Mouse (Mus musculus) small intestine, adult 2 months (tissue): ENCODE measurements around the gene Gbp4. TPM values are rescaled to one million over a fixed set of nuclear protein-coding genes. Genes with fewer than 3 reads are reported as not detected.
"Not testable (repeated sequence)": the region's sequence is repeated elsewhere in the genome, so short reads cannot be mapped to it uniquely, and the experiment has no call there.

Experiments
- H3K27ac ChIP-seq: fragments of 200-500 bp; 2 replicates; pipeline ENCODE4 v1.5.1; 2012; ENCODE audit warnings: low read depth, low read length, control low read depth, inconsistent platforms; ENCODE audit not compliant: insufficient read depth
- H3K27me3 ChIP-seq: fragments of 200-500 bp; 2 replicates; pipeline ENCODE4 v1.6.1; 2012; ENCODE audit warnings: mild to moderate bottlenecking, moderate library complexity, low read length, inconsistent platforms; ENCODE audit not compliant: control insufficient read depth, insufficient read depth
- H3K36me3 ChIP-seq: fragments of 200-500 bp; 2 replicates; pipeline ENCODE4 v1.6.1; 2012; ENCODE audit warnings: mild to moderate bottlenecking, low read length, control low read depth, inconsistent platforms; ENCODE audit not compliant: control insufficient read depth, insufficient read depth
- H3K4me1 ChIP-seq: fragments of 200-500 bp; 2 replicates; pipeline ENCODE4 v1.6.1; 2012; ENCODE audit warnings: low read length, inconsistent platforms, mixed read lengths; ENCODE audit not compliant: control insufficient read depth, insufficient read depth, insufficient read length
- H3K4me3 ChIP-seq: fragments of 200-500 bp; 2 replicates; pipeline ENCODE4 v1.5.1; 2012; ENCODE audit warnings: low read depth, mild to moderate bottlenecking, control low read depth, inconsistent platforms, low read length, moderate library complexity
- CTCF ChIP-seq: fragments of 200-500 bp; IDR thresholded peaks from 2 replicates; pipeline ENCODE4 v1.5.1; 2012; ENCODE audit warnings: low read depth, mild to moderate bottlenecking, control low read depth, inconsistent platforms, low read length, moderate library complexity, mixed read lengths; ENCODE audit not compliant: insufficient replicate concordance, insufficient read length; ENCODE audit errors: extremely low read depth
- POLR2A ChIP-seq: fragments of 200-500 bp; IDR thresholded peaks from 2 replicates; pipeline ENCODE4 v1.6.1; 2012; ENCODE audit warnings: low read depth, mild to moderate bottlenecking, control low read depth, inconsistent platforms, low read length, moderate library complexity
- WGBS: fragments of 180-500 bp; shearing (Covaris S2); methylation state at CpG from one replicate; pipeline ENCODE4 v1.1.7; 2018; 5-methylcytosine and 5-hydroxymethylcytosine counted together
- polyA plus RNA-seq: library from polyadenylated mRNA; depleted of rRNA; stranded (reverse); fragments of >200 nt; gene quantifications from 2 replicates; pipeline ENCODE4 v1.2.3, GENCODE M21; 2012

Gene Gbp4
- polyA plus RNA-seq, 1 experiment, result 4.9 TPM

DNA sequence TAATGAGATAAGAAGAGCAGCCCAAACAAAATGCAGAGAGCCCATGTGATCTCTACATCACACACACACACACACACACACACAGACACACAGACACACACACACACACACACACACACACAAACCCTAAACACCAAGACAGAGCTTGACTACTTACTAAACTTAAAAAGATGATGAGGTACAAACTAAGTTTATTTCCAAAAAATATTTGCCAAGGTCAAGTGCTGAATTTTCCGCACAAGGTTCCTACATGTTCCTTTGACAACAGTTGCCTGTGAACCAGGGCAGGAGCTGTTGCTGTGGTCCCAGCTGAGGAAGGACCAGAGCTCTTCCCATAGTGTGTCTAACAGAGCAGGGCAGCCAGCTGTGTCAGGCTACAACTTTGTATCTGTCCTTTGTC lies 480 bp downstream of the Gbp4 start:
- H3K4me3 ChIP-seq, result peak overlapping the region; percentile 57
- H3K36me3 ChIP-seq, result no peaks in the 10 kb centered on the region
- no peaks in the 10 kb centered on the region; the same call in 1 of the 2 replicates for H3K4me1 ChIP-seq
- 61% methylated on average over 1 of the region's 1 CpGs for WGBS
- peak overlapping the region; percentile 57 for H3K27ac ChIP-seq
- H3K27me3 ChIP-seq, result no peaks in the 10 kb centered on the region
- TF ChIP-seq POLR2A (no peak), CTCF (no peak)

DNA sequence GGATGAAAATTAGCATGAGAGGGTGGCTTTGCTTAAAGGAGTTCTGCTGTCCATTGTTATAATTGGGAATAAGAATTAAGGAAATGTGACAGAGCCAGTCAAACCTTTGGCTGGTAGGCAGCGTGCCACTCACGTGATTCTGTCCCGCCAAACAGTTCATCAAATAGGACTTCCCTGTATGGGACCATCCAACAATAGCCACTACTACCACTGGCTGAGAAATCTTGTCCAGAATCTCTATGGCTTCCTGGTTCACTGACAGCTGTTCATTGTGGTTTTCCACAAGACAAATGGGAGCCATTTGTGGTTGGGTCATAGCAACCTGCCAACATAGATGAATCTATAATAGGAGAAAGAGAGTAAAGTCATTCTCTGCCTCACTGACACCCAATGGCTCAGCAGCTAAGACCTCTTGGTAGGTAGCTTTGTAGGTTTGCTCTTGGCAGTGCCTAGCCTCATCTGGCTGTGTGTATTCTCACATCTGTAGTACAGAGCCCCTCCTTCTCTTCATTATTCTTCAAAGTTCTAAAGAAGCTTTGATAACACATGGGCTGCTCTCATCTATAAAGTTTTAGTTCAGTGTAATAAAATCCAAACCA lies 2.6 kb downstream of the Gbp4 start:
- not testable (repeated sequence) for H3K4me1 ChIP-seq, H3K27me3 ChIP-seq, H3K36me3 ChIP-seq, H3K4me3 ChIP-seq, H3K27ac ChIP-seq
- 79% methylated on average over 3 of the region's 3 CpGs for WGBS

DNA sequence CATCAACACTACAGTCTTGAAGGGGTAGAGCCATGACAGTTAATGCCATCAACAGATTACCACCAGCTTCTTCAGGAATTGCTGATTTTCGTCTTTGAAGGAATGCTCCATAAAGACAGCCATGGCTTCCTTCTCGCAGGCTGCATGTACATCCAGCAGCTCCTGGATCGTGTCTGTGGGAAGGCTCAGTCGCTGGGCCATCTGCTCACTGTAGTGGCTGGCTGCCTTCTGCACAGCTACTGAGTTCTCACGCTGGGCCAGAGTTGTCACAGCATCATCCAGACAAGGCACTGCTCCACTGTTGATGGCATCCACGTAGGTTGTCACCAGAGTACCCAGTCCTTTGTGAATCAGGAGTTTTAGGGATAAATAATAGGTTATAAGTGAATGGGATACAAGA lies 17.7 kb downstream of the Gbp4 start:
- H3K4me1 ChIP-seq, H3K27ac ChIP-seq, H3K27me3 ChIP-seq, H3K36me3 ChIP-seq, H3K4me3 ChIP-seq: not testable (repeated sequence)
- 80% methylated on average over 6 of the region's 6 CpGs for WGBS

DNA sequence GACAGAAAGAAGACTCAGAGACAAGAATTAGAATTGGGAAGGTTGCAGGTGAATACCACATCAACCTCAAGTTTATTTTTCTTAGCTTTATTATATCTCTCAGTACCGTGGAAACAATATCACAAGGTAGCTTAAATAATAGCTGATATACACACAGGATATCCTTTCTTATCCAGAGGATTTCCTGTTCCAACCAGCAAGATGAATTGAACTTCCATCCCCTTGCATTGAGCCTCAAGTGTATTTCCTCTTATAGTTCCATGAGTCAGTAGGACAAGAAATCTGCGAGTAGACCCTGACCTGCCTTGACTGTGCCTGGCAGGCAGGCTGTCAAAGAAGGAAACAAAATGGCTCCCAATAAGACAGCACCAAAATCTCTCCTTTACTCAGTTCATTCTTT lies 23.6 kb downstream of the Gbp4 start:
- 71% methylated on average over 2 of the region's 2 CpGs for WGBS
- Histone ChIP-seq H3K36me3 (0 out of 2 replicates have a peak, but pooled peaks cover 5% of the 10 kb centered on the region), H3K4me1 (no peaks in the 10 kb centered on the region), H3K4me3 (no peak overlapping the region), H3K27ac (no peak overlapping the region), H3K27me3 (no peaks in the 10 kb centered on the region)
- TF ChIP-seq POLR2A, result no peak
- no peak for TF ChIP-seq CTCF

DNA sequence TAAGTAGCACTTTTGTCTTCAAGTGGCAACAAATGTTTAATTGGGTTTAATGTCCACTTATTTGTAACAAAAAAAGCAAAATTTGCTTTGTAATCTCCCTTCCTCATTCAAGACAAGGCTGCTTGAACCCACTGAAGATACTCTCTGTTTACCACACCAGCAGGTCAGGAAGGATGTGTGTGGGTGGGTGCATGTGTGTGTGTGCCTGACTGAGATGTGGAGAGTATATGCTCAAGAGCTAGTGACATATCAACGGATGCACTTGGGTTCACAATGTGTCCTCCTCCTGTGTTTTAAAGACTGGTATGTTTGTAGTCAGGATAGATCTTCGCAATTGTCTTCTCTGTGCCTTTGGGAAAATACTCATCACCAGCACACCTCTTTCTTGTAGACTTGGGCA lies 24.7 kb downstream of the Gbp4 start:
- no peak overlapping the region for H3K4me3 ChIP-seq
- H3K27ac ChIP-seq, result no peak overlapping the region
- H3K27me3 ChIP-seq, result no peaks in the 10 kb centered on the region
- WGBS, result 82% methylated on average over 2 of the region's 2 CpGs
- 0 out of 2 replicates have a peak, but pooled peaks cover 1% of the 10 kb centered on the region for H3K36me3 ChIP-seq
- TF ChIP-seq POLR2A, result no peak
- TF ChIP-seq CTCF, result no peak
- H3K4me1 ChIP-seq, result no peaks in the 10 kb centered on the region

DNA sequence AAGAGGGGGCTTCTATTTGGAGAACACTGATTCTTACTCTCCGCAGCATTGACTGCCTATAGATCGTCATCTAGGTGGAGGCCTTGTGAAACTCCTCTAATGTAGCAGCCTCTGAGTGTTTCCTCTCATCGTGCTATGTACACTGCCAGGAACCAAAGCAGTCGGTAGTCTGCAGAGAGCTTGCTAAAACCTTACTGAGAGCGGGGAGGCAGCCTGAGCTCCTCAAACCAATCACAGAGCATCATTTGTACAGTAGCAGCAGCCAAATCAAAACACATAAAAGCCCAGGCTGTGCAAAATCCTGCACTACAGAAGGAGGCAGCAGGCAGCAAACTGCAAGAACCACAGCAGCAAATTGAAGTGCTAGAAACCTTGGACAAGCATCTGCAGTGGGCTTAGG lies 25.7 kb downstream of the Gbp4 start:
- TF ChIP-seq CTCF, result no peak
- TF ChIP-seq POLR2A, result no peak
- H3K4me3 ChIP-seq, result no peak overlapping the region
- 0 out of 2 replicates have a peak, but pooled peaks cover 1% of the 10 kb centered on the region for H3K36me3 ChIP-seq
- no peaks in the 10 kb centered on the region for H3K4me1 ChIP-seq
- 89% methylated on average over 5 of the region's 5 CpGs for WGBS
- no peak overlapping the region for H3K27ac ChIP-seq
- no peaks in the 10 kb centered on the region for H3K27me3 ChIP-seq

DNA sequence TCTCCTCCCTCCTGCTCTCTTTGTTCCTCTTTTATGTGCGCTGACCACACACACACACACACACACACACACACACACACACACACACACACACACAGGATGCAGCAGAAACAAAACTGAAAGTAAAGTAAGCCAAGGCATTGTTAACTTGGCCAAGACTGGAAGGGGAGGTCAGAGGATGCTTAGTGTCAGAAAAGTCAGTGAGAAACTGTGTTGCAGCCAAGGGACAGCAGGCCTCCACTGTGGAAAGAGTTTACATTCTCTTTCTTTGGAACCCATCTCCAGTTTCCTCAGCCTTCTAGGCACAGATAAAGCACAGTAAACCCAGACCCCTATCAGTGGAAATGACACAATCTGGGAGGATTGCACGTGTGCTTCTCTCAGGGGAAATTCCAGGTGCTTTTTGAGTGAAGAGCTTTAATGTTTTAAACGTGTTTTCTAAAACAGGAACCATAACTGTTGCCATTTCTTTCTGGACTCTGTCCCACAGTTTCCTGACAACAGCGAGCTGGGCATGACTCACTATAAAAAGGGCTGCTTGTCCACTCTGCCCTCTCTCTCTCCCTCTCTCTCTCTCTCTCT lies 29.0 kb downstream of the Gbp4 start:
- not testable (repeated sequence) for H3K36me3 ChIP-seq, H3K4me1 ChIP-seq, H3K27me3 ChIP-seq
- Histone ChIP-seq H3K4me3 (peak overlapping the region; percentile 44), H3K27ac (peak overlapping the region; percentile 86)
- WGBS, result 4% methylated on average over 4 of the region's 4 CpGs

DNA sequence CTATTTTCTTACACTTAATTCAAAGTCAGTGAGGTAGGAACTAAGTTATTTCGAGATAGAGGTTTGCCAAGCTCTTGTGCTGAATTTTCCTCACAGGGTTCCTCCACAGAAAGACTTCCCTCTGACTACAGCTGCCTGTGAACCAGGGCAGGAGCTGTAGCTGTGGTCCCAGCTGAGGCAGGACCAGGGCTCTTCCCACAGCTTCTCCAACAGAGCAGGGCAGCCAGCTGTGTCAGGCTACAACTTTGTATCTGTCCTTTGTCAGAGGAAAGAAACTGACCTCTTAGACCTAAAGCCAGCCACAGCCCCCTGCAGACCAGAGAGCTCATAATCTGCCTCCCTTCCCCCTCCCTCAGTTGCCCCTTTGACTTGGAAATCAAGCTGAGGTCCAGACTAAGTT lies 29.6 kb downstream of the Gbp4 start:
- WGBS, result 46% methylated on average over 1 of the region's 1 CpGs
- not testable (repeated sequence) for H3K36me3 ChIP-seq, H3K27me3 ChIP-seq, H3K4me1 ChIP-seq
- Histone ChIP-seq H3K27ac (peak overlapping the region; percentile 86; the same call in 1 of the 2 replicates), H3K4me3 (peak overlapping the region; percentile 44)

DNA sequence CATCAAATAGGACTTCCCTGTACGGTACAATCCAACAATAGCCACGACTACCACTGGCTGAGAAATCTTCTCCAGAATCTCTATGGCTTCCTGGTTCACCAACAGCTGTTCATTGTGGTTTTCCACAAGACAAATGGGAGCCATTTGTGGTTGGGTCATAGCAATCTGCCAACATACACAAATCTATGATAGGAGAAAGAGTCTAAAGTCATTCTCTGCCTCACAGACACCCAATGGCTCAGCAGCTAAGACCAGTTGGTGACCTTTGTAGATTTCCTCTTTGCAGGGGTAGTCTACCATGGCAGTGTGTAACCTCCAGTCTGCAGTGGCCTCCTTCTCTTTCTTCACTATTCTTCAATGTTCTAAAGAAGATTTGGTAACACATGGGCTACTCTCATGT lies 33.7 kb downstream of the Gbp4 start:
- 52% methylated on average over 2 of the region's 2 CpGs for WGBS
- not testable (repeated sequence) for H3K4me1 ChIP-seq, H3K27ac ChIP-seq, H3K36me3 ChIP-seq, H3K4me3 ChIP-seq, H3K27me3 ChIP-seq
